Mouse (Mus musculus): ENCODE data around the gene Galnt6. TPM values are rescaled to one million over a fixed set of nuclear protein-coding genes. Genes with fewer than 3 reads are reported as not detected.

The Galnt6 gene
- total RNA-seq, 1 experiment from 2014 or later, result 56.5 TPM

DNA sequence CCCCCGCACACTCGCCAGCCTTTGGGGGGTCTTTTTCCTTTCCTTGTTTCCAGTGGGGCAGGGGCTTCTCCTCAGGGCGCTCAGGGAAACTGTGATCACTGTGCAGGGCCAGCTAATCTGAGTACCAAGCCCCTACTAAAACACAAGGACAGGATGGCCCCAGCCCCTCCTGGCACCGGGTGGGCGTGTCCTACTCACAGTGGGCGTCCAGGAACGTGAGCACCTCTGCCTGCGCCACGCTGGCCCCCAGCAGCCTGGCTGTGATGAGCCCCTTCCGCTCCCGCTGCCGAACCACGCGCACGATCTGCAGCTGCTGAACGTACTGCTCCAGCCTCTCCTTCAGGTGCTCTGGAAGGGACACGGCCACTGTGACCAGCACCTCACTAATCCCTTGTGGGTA lies 25.3 kb downstream of the Galnt6 start:
- no peak for ATAC-seq (replicated peaks in 1 of 2; ENCODE audit: insufficient read depth in 1 of 2, low FRiP score in 2 of 2, low TSS enrichment in 1 of 2, low read depth in 1 of 2, poor library complexity in 2 of 2, severe bottlenecking in 2 of 2)

DNA sequence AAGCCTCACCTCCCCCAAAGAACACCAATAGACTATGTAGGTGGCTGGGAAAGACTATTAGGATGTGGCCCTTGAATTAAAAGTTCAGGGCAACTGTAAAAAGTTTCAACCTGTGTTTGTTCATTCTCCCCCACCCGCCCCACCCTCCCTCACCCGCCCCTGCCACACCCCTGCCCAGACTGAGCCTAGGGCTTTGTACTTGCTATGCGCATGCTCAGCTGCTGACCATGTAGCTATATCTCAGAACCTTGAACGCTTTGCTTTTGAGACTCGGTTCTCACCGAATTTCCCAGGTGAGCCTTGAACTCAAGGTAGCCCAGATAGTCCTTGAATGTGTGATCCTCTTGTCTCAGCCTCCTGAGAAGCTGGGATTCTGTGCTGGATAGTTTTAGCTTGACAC lies 27.3 kb downstream of the Galnt6 start:
- no peak for ATAC-seq (replicated peaks in 1 of 2; ENCODE audit: insufficient read depth in 1 of 2, low FRiP score in 2 of 2, low TSS enrichment in 1 of 2, low read depth in 1 of 2, poor library complexity in 2 of 2, severe bottlenecking in 2 of 2)

DNA sequence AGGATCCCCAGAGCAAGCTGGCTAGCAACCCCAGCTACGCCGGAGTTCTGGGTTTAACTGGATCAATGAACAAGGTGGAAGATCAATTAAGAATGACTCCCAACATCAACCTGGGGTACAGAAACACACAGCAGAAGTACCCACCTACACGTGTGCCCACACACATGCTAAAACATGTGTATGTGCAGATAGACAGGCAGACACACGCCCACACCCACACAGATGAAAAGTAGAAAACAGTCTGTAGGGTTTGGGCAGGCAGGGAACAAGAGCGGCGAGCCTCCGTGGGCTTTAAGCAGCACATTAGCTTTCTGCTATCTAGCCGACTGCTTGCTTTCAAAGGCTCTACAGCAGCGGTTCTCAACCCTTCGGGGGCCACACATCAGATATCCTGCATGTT lies 28.1 kb downstream of the Galnt6 start:
- ATAC-seq (replicated peaks in 1 of 2; ENCODE audit: insufficient read depth in 1 of 2, low FRiP score in 2 of 2, low TSS enrichment in 1 of 2, low read depth in 1 of 2, poor library complexity in 2 of 2, severe bottlenecking in 2 of 2), result no peak

DNA sequence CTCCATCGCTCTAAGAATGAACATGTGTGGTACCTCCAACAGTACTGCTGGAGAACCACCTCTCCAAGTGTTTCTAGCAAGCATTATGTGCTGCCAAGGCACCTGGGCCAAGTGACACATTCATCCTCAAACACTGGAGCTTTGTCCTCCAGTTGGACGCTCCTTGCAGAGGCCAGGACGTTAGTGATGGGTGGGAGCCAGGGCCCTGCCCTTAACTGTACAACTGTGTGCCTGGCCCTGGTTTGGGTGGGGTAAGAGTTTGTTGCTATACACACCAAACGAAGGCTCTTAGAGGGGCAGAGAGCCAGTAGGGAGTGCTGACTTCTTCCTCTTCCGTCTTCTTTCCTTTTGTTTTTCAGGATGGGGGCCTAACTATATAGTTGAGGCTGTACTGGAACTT lies 28.8 kb downstream of the Galnt6 start:
- no peak for ATAC-seq (replicated peaks in 1 of 2; ENCODE audit: insufficient read depth in 1 of 2, low FRiP score in 2 of 2, low TSS enrichment in 1 of 2, low read depth in 1 of 2, poor library complexity in 2 of 2, severe bottlenecking in 2 of 2)

DNA sequence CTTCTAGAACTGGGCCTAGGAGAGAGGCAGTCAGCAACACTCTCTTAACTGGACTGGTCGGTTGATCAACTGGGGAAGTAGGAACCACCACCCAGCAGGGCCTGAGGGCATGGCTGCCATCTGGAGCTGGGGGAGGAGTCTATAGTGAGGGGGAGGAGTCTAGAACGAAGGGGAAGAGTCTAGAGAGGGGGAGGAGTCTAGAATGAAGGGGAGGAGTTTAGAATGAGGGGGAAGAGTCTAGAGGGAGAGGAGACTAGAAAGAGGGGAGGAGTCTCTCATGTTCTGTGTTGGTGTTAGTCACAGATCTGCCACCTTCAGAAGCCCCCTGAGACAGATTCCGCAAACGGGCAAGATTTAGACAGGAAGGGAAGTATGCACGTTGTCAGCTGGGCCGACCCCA lies 29.8 kb downstream of the Galnt6 start:
- peak; percentile 19 to 37; a peak in 1 of 4 replicates for ATAC-seq (replicated peaks in 1 of 2; ENCODE audit: insufficient read depth in 1 of 2, low FRiP score in 2 of 2, low TSS enrichment in 1 of 2, low read depth in 1 of 2, poor library complexity in 2 of 2, severe bottlenecking in 2 of 2)

DNA sequence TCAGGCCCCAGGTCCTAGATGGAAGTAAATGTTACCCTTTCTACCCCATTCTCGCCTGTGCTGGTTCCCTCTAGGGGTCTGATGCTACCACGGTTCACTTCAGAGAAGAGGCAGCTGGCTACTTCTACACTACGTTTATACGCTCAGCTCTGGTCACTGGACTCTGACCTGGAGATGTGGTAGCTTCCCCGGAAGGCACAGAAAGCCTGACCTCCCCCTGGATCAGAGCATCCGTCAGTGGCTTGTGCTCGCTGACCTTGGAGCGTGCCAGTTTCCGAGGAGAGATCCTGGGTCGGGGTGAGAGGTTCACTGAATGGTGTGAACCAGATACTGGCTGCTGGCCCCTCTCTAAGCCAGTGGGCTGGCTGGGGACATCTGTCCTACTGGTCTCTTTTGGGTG lies 31.1 kb downstream of the Galnt6 start:
- no peak for ATAC-seq (replicated peaks in 1 of 2; ENCODE audit: insufficient read depth in 1 of 2, low FRiP score in 2 of 2, low TSS enrichment in 1 of 2, low read depth in 1 of 2, poor library complexity in 2 of 2, severe bottlenecking in 2 of 2)

DNA sequence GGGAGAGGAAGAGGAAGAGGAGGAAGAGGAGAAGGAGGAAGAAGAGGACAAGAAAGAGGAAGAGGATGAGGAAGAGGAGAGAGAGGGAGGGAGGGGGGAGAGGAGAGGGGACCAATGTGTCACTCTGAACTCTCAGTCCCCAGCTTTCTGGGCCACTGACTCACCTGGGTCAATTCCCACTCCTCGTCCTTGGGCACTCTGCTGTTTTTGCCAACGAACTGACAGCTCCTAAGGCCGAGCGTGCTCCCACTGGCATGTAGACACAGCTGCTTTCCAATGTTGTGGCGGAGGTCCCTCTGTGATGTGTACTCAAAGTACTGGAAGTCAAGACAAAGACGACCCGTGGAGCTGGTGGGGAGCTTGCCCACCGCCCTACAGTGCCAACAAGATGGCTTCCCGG lies 34.8 kb downstream of the Galnt6 start:
- ATAC-seq (replicated peaks in 1 of 2; ENCODE audit: insufficient read depth in 1 of 2, low FRiP score in 2 of 2, low TSS enrichment in 1 of 2, low read depth in 1 of 2, poor library complexity in 2 of 2, severe bottlenecking in 2 of 2), result no peak

DNA sequence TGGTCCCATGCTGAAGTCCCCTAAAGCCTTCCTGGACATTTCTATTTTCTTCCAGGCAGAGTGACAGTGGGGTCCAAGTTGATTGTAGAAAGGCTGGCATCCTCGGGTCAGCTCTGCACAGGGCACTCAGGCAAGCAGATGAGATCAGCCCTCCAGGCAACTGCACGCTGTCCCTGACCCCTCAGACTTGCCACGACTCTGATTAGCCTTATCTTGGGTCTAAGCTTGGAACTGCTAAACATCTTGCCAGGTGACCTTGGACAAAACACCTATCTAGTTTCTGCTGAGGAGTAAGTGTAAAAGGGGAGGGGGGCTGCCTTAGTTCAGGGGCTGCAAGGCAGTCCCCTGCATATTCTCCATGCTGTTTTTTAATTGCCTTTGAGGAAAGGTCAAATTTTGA lies 37.2 kb downstream of the Galnt6 start:
- ATAC-seq (replicated peaks in 1 of 2; ENCODE audit: insufficient read depth in 1 of 2, low FRiP score in 2 of 2, low TSS enrichment in 1 of 2, low read depth in 1 of 2, poor library complexity in 2 of 2, severe bottlenecking in 2 of 2), result no peak

DNA sequence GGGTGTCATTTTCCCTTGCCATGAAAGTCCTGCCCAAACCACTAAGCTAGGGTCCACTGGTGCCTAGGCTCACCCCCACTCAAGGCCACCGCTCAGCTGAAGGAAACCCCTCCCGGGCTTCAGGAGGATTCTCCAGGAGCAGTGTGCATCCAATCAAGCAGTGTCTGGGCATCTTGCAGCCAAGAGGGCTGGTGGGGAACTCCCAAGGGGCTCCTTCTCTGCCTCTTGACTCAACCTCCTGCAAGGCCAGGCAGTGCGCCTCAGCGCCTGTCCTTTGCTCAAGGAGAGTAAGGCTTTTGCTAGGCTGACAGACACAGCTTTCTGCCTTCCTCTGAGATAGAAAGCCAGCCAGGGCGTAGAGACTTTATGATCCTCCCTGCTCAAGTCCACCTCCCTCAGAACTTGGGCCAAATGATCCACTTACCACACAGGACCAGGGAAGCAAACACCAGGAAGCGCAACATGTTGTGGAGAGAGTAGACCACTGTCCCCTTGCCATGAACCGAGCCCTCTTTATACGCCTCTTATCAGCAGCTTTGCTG lies 41.7 kb downstream of the Galnt6 start, which contains the start of gene Cela1:
TSS of gene Cela1 (minus strand) at position 492 of the 542 bp plus-strand sequence.
- no peak for ATAC-seq (replicated peaks in 1 of 2; ENCODE audit: insufficient read depth in 1 of 2, low FRiP score in 2 of 2, low TSS enrichment in 1 of 2, low read depth in 1 of 2, poor library complexity in 2 of 2, severe bottlenecking in 2 of 2)

DNA sequence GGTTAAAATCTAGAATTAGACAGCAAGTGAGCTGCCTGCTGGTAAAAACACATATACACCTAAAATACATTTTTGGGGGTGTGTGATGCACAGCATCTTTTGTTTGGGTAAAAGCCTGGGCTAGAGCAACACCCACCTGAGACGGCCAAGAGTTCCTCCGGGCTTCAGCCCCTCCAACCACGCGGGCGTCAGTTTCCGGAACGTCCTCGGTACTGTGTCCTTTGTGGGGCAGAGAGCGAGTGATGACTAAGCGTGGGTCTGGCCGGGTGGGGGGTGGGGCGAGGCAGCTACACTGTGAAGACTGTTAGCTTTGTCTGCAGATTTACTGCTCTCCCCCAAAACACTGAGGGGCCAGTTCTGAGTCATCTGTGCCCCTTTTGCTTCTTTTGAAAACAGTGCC lies 42.2 kb downstream of the Galnt6 start:
- peak; percentile 77 to 83 for ATAC-seq (replicated peaks in 1 of 2; ENCODE audit: insufficient read depth in 1 of 2, low FRiP score in 2 of 2, low TSS enrichment in 1 of 2, low read depth in 1 of 2, poor library complexity in 2 of 2, severe bottlenecking in 2 of 2)

DNA sequence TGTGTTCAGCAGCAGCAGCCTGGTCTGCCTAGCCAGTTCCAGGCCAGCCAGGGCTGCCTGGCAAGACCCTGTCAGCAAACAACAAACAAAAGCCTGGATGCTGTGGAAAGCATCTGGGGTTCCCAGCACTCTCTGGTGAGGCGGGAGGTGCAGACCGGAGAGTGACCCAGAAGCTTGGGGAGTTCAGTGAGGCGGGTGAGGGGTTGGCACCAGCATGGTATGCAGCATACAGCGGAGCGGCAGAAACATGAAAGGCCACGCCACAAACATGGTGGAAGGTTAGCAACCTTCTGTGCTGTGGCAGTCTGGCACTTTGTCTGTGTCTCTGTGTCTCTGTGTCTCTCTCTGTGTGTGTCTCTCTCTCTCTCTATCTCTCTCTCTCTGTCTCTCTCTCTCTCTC lies 42.7 kb downstream of the Galnt6 start:
- ATAC-seq (replicated peaks in 1 of 2; ENCODE audit: insufficient read depth in 1 of 2, low FRiP score in 2 of 2, low TSS enrichment in 1 of 2, low read depth in 1 of 2, poor library complexity in 2 of 2, severe bottlenecking in 2 of 2), result no peak

DNA sequence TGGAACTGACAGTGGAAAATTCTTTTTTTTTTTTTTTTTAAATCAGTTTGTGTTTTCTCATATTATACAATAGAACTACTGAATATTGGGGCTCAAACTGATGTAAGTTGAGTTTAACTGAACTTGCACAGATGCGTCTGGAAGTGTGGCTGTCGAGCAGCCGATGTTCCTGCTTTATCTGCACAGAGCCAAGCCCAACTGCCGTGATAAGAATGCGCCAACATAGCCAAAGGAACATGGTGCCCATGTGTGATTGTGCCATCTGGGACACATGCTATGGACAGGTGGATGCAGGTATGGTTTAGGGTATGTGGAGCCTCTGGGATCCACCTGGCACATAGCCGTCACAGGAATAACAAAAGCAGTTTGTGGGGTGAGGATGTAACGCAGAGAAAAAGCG lies 43.3 kb downstream of the Galnt6 start:
- ATAC-seq (replicated peaks in 1 of 2; ENCODE audit: insufficient read depth in 1 of 2, low FRiP score in 2 of 2, low TSS enrichment in 1 of 2, low read depth in 1 of 2, poor library complexity in 2 of 2, severe bottlenecking in 2 of 2), result no peak

DNA sequence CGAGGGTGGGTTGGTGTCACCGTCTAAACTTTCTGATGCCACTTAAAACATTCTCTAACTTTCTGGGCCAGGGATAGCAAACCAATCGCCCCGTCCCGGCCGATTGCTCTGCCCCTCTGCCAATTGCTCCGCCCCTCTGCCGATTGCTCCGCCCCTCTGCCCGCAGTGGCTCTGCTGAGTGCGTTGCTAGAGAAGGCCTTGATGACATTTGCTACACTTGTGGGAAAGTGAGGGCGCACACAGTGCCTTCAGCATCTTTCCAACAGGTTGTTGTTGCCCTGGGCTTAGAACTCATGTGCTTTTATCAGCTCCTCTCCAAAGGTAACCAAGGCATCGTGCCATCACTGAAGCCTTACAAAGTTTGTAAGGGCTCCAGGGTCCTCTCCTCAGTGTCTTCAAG lies 43.9 kb downstream of the Galnt6 start:
- ATAC-seq (replicated peaks in 1 of 2; ENCODE audit: insufficient read depth in 1 of 2, low FRiP score in 2 of 2, low TSS enrichment in 1 of 2, low read depth in 1 of 2, poor library complexity in 2 of 2, severe bottlenecking in 2 of 2), result no peak

DNA sequence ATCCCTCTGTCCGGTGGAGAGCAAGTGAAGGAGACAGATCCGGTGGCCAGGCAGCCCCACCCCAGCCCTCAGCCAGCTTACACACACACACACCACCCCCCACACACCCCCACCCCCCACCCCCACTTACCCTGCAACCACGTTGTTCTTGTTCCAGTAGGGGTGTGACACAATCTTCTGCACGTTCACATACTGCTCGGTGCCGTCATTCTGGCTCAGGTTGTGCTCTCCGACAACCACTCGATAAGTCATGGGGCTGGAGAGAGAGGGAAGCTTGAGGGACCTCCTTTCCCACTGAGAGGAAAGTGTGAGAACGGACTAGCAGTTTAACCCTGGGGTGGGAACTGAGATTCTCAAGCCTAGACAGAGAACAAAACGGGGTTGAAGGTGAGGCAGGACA lies 44.7 kb downstream of the Galnt6 start:
- ATAC-seq (replicated peaks in 1 of 2; ENCODE audit: insufficient read depth in 1 of 2, low FRiP score in 2 of 2, low TSS enrichment in 1 of 2, low read depth in 1 of 2, poor library complexity in 2 of 2, severe bottlenecking in 2 of 2), result no peak

DNA sequence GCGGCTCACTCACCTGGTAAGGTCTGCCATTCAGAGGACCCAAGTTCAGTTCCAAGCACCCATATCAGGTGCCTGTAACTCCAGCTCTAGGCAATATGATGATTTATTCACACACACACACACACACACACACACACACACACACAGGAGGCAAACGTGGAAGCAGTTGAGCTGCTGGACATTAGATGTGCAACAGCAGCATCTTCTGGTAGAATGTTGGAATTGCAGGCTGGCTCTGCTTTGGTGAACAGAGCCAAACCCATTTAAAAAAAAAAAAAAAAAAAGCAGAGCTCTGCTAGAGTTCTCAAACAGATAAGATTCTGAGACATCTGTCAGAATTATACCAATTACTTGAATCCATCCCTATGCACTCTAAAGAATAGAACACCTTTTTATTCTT lies 46.1 kb downstream of the Galnt6 start:
- ATAC-seq (replicated peaks in 1 of 2; ENCODE audit: insufficient read depth in 1 of 2, low FRiP score in 2 of 2, low TSS enrichment in 1 of 2, low read depth in 1 of 2, poor library complexity in 2 of 2, severe bottlenecking in 2 of 2), result peak; percentile 53 to 63; a peak in 2 of 4 replicates

DNA sequence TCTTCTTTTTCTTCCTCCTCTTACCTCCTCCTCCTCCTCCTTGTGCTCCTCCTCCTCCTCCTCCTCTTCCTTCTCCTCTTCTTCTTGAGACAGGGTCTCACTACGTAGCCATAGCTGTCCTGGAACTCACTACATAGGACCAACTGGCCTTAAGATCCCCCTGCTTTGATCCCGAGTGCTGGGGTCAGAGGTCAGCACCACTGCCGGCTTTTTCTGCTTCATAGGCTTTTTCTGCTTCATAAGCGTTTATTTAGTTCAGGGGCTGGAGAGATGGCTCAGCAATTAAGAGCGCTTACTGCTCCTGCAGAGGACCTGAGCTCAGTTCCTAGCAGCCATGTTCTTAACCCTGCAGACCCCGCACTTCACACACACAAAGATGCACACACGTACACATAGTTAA lies 47.4 kb downstream of the Galnt6 start:
- no peak for ATAC-seq (replicated peaks in 1 of 2; ENCODE audit: insufficient read depth in 1 of 2, low FRiP score in 2 of 2, low TSS enrichment in 1 of 2, low read depth in 1 of 2, poor library complexity in 2 of 2, severe bottlenecking in 2 of 2)

DNA sequence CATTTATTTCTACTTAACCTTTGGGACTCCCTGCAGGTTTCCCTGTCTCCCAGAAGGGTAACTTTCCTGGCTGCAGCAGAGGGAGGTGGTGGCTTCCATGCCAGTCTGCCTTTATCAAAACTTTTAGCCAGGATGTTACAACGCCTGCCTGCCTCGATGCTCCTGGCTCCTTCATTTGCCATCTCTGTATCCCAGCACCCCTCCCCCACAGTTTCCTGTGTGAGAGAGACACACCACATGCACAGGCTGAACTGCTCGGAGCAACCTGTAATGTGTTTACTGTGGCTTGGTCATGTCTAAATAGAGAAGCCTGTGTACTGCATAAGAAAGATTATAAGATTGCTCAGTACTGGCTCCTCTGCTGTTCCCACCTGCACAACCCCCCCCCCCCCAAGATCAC lies 48.8 kb downstream of the Galnt6 start:
- no peak for ATAC-seq (replicated peaks in 1 of 2; ENCODE audit: insufficient read depth in 1 of 2, low FRiP score in 2 of 2, low TSS enrichment in 1 of 2, low read depth in 1 of 2, poor library complexity in 2 of 2, severe bottlenecking in 2 of 2)

DNA sequence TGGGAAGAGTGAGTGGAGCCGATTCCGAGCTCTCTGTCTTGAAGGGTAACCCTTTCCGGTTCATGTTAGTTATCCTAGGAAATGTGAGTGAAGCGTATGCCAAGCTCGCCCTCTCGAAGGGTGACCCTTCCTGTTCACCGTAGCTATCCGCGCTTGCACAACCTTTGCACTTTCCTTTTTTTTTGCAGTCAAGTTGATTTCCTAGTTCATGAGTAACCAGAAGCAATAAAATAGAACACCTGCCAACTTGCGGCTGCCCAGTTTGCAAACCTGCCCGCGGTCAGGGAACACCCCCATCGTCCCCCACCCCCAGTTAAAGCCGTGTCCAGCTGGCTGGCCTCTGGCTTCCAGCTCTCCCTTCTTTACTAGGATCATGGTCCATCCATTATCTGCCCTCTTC lies 50.2 kb downstream of the Galnt6 start:
- ATAC-seq (replicated peaks in 1 of 2; ENCODE audit: insufficient read depth in 1 of 2, low FRiP score in 2 of 2, low TSS enrichment in 1 of 2, low read depth in 1 of 2, poor library complexity in 2 of 2, severe bottlenecking in 2 of 2), result no peak

DNA sequence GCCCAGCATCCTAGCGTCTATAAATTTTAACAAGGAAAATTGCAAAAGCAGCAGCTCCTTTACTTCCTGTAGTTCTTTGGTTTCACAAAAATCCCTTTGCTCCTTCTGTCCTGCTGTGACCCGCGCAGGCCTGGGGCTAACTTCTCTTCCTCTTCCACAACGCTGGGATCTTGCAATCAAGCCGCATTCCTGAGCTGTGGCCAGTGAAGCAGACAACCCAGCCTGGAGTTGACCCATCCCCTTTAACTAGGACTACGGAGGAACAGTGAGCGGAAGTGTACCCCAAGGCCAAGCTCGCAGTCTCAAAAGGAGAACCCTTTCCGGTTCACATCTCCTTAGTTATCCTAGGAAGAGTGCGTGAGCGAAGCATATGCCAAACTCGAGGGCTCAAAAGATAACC lies 50.6 kb downstream of the Galnt6 start:
- ATAC-seq (replicated peaks in 1 of 2; ENCODE audit: insufficient read depth in 1 of 2, low FRiP score in 2 of 2, low TSS enrichment in 1 of 2, low read depth in 1 of 2, poor library complexity in 2 of 2, severe bottlenecking in 2 of 2), result no peak; a peak in 1 of 4 replicates

DNA sequence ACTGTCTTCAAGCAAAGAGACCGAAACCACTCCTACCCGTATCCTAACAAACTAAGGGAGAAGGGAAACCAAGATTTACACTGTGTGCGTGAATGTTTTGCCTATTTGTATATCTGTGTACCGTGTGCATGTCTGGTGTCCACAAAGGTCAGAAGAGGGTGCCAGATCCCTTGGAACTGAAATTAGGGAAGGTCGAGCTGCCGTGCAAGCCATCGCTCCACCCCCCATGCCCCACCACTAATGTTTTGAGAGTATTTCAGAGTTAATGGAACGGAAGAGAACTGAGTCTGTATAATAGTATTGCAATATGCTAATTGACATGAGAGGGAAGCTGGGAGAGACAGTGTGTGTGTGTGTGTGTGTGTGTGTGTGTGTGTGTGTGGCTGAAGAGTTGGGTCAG lies 51.5 kb downstream of the Galnt6 start:
- no peak; a peak in 1 of 4 replicates for ATAC-seq (replicated peaks in 1 of 2; ENCODE audit: insufficient read depth in 1 of 2, low FRiP score in 2 of 2, low TSS enrichment in 1 of 2, low read depth in 1 of 2, poor library complexity in 2 of 2, severe bottlenecking in 2 of 2)

Data from hematopoietic stem cell, adult 5-6 weeks (primary cell).